Mouse (Mus musculus): ENCODE data around the gene Wdpcp.

Gene Wdpcp

DNA sequence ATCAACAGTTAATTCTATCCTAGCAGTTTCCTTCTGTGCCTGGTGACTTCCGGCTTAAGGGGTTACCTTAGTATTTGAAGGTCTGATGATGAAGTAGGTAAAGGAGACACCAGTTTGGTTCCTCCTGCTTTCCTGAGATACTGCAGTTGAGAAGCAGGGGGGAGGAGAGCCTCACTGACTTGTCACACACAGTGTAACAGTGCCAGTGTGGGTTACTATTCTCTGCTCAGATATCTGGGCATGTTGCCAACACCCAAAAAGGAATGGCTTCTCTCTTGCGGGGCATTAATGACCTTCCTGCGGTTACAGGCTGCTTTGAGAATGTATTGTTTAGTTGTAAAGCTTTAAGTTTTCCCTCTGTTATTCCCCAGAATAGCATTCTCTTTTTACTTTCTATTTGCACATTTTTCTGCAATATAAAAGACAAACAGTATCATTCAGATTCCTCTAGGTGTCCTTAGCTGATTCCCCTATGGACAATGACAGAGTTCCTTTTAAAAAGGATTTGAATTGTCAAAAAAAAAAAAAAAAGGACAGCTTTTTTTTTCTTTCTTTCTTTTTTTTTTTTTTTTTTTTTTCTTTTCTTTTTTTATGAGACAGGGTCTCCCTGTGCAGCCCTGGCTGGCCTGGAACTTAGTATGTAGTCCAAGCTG is 2.5 kb upstream of the Wdpcp start:
- peak; percentile 91 for DNase-seq (ENCODE audit: low read depth)

DNA sequence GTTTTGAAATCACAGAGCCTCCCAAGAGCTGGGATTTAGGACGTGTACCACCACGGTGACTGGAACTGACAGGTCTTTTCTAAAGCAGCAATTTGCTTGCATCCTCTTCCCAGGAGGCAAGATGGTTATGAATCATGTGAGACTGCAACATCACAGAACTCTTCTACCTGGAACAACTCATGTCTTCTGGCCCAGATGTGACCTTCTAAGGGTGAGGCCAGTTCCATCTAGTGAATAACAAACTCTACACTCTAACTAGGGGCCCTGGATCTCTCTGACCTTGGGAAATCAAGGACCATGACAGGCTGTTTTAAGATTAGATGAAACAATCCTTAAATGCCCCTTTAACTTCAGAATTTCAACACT is 1.9 kb upstream of the Wdpcp start:
- peak; percentile 26 for DNase-seq (ENCODE audit: low read depth)

DNA sequence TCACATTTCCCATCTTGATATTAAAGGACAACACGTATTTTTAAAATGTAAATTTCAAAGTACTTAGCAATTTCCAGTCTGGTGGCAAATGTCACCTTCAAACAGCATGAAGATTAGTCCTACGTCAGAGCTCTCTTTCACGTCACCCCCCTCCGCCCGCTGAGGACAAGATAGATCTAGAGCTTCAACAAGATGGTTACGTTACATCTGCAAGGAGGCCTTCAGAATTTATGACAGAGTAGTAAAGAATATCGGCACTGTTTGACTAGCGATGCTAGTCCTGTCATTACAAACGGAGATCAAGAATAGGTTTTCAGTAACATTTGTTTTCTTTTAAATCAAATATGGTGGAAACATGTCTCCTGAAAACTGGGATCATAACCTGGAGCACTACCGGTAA is 1.1 kb upstream of the Wdpcp start:
- DNase-seq (ENCODE audit: low read depth) = peak; percentile 55

DNA sequence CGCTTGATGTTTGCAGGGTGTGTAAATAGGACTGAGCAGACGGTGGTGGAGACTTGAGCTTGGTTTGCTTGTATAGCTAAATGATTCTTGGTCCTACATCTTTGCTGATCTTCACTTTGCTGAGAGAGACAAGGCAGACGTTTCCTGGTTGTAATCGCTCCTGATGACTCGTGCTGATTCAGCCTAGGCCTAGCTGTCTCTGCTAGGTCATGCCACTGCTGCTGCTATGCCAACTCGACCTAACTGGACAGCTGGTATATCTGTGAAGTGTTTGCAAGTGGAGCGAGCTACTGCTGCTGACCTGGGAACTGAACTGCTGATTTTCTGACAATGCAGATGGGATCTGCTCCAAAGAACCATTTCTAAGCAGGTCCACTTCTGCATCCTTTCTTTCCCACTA is 9.4 kb downstream of the Wdpcp start:
- peak; percentile 81 for DNase-seq (ENCODE audit: low read depth)

DNA sequence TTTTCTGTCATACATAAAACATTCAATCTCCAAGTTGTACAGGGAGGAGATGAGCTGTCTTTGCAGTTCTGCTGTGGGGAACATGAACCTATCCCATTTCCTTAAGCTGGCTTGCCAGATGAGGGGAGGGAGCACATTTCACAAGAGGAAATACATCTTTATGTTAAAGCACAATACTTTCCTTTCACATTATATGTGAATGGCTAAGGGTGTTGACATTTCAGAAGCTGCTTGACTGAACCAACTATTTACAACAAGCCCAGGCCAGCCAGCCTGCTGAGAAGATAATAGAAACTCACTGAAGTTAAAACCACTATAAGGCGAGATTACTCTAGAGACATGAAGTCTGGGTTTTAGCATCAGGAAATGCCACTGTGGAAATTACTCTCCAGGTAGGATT is 11.3 kb downstream of the Wdpcp start:
- DNase-seq (ENCODE audit: low read depth) = peak; percentile 54

DNA sequence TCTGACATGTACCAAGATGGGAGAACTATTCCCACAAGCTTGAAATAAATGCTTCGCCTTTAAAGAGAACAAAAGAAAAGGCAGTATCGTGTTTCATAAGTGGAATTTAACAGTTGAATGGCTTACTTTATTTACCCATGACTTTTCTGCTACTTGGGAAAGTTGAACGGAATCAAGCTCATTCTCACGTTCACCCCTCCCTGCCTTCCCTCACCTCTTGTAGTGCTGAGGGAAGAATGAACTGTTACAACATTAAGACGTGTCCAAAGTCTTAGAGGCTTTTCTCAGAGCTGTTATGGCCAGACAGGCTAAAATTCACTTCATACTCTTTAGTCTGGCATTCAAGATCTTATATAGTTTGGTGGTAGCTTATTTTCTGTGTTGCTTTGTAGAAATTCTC is 30.5 kb downstream of the Wdpcp start:
- no peak for DNase-seq (ENCODE audit: low read depth)

DNA sequence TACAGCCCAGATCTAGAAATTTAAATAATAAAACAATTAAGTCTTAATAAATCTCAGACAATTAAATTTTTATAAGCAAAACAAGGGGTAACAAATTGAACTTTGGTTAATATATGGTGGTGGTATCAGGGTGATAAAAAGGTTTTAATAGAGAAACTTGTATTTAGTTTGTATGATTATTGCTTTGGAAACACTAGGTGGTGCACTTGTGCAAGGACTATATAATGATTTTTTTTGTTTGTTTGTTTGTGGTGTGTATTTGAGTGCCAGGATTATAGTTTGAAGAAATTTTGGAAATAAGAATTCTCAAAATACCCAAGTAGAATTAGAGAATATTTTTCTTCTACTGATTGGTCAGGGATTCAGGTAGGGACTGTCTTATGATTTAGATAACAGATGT is 43.9 kb downstream of the Wdpcp start:
- DNase-seq (ENCODE audit: low read depth) = peak; percentile 22

DNA sequence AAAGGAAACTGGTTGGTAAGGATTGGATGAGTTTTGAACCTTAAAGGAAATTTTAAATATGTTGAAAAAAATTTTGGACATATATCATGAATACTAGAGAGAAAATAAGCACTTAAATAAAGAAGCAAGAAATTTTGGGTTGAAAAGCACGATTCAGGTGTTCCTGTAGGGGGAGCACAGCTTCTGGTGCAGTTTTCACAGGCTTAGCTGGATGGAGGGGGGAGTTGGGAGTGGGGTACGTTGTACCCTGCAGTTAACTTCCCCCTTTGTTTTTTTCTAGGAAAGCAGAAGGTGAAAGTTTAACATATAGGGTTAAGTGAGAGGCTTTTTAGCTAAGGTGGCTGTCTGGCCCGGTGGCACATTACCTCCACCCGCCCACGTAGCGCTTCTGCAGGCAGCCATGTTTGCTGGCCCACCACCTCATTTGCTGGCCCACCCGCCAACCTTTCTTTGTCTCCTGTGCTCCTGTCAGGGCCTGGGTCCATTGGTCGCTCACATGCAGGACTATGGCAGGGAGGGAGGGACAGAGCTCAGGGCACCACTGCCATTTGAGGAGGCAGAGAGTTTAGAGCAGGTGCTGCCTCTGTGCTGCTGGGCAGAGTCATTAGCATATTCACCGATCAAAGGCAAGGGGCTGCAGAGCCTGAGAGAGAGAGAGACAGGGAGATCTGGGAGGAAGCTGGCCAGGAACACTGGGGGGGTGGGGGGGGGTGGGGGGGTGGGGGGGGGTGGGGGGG is 62.3 kb downstream of the Wdpcp start:
- DNase-seq (ENCODE audit: low read depth) = no peak

DNA sequence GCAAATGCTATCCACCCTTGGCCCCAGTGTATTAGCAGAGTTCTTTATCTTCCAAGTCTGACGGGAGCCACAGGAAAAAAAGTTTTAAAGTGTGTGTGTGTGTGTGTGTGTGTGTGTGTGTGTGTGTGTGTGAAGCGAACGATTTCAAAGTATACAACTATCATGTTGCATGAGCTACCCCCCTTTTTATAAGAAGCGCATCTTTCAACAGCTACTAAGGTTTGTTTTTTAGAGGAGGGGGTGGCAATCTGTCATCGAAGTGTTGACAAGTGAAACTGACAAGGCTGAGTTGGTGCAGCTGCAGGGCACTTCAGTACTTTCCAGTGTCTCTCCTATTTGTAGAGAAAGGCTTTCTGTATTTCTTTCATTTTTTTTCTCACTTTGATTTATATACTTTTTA is 66.3 kb downstream of the Wdpcp start:
- no peak for DNase-seq (ENCODE audit: low read depth)

DNA sequence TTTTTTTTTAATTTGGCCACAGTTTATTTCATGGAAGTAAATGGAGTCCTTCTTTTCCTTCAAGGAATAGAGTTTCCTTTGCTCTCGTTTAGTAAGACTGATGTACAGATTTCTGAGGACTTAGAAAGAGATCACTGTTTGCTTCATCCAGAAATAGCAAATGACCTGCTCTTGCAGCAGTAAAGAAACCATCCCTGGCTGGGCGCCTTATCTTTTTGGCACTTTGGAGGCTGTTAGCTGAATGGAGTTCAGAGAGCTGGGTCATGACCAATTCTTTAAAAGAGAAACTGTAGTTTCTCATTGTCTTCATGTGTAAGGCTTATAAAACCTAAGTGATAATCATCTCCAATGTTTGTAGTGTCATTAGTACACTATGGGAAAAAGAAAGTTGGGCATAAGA is 67.5 kb downstream of the Wdpcp start:
- DNase-seq (ENCODE audit: low read depth) = no peak

DNA sequence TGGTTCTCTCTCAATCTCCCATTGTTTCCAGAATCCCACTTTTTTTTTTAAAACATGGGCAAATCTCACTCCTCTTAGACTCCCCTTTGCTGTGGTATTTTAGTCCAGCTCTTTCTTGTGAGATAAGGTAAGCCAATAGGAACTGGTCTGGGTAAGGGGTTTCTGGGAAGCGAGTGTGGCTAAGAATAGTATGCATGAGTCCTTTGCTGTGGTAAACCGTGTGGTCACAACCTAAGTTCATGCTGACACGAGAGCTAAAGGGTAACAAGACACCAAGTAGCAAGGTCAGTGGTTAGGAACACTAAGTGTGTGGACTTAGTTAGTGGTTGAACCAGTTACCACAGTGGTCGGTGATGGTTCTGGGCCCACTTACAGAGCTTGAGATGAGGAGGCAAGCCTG is 72.2 kb downstream of the Wdpcp start:
- peak; percentile 75 for DNase-seq (ENCODE audit: low read depth)

DNA sequence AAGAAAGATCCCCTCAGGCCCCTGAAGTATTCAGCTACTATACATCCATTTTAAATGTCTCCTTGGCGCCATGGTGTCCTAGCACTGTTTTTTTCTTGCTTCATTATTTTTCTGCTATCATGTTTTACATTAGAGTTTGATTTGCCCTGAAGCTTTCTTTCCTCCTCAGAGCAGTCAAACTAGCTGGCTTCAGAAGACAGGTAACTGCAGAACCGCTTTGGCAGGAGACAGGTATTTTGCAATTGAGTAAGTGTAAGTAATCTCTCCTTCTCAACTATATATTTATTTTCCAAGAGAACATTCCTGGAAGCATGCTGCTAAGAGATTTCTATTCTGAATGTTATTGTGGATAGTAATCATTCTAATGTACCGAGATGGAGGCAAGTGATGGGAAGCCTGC is 74.1 kb downstream of the Wdpcp start:
- DNase-seq (ENCODE audit: low read depth) = no peak

DNA sequence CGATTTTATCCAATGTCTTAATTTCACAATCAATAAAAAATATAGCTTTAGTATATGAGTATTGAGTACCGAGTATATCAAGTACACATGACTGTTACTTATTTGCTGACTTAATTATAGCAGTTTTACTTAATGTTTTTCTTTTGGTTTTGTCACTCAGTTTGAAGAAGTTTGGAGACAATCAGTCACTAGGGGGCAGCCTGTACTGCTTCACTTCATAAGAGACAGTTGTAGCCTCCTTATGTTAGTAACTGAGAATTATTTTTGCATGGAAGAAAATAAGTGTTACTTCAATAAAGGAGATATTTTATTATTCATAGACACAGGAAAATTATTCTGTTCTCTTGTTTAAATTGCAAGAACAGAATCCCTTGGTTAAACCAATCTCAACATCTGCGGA is 87.0 kb downstream of the Wdpcp start:
- peak; percentile 59 for DNase-seq (ENCODE audit: low read depth)

DNA sequence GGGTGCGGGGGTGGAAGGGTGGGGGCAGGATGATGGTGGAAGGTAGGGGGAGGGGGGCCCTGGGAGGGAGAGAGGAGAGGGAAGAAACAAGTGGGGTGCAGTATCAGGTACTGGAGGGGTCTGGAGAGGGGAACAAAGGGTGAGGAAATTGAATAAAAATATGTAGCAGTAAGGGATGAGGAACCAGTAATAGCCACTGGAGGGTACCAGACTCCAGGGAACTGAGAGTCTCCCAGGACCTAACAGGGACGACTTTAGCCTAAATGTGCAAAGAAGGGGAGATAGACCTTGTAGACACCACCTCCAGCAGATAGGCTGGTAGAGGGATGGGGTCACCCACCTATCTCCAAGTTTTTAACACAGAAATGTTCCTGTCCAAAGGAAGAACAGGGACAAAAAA is 105.0 kb downstream of the Wdpcp start:
- DNase-seq (ENCODE audit: low read depth) = no peak

DNA sequence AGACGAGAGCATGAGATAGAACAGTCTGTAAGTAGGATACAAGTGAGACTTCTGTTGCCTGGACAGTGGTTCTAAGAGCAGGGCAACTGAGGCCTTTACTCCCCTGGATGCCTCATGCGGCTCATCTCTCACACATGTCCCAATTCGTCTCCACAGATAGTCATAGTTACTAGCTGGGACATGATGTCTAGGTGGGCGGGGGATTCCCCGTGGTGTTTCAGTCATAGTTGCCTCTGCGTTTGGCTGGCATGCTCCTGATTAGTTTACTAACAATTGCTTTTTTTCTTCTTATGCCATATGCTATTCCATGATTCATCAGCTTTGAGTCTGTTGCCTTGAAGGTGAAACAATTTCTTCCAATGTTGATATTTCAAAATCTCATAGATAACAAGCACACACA is 116.4 kb downstream of the Wdpcp start:
- DNase-seq (ENCODE audit: low read depth) = no peak

DNA sequence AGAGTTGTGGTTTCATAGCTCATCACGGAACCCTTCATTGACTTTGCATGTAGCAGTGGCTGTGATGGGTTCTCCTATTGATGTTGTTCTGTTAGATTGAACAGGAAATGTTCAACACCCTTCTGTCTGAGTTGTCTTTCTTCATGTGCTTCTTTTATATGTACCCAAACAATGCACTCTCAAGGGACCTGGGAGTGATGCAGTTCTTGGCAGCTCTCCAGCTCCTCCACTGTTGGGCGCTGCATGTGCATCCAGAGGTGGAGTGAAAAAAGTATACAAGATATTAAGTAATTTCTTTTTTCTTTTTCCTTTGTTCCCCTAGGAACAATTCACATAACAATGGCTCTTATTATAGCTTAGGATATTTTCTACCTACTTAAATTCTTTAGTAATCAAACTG is 118.7 kb downstream of the Wdpcp start:
- DNase-seq (ENCODE audit: low read depth) = no peak

DNA sequence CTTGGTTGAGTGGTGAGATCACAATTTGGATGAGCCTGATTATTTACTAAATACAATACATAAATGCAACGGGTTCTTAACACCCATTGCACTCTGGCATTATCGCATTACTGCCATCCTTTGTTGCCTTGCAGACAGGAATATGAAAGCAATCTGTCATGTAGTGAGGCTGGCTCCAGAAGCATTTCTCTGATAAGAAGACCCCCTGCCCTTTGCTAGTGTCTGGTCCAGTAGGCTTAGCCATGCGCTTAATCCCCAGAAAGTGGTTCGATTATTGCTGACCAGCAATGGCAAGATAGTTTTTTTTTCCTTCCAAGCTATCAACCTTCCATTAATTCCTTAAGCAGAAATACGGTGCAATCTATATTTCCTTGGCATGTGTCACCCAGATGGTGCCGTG is 122.1 kb downstream of the Wdpcp start:
- DNase-seq (ENCODE audit: low read depth) = no peak

DNA sequence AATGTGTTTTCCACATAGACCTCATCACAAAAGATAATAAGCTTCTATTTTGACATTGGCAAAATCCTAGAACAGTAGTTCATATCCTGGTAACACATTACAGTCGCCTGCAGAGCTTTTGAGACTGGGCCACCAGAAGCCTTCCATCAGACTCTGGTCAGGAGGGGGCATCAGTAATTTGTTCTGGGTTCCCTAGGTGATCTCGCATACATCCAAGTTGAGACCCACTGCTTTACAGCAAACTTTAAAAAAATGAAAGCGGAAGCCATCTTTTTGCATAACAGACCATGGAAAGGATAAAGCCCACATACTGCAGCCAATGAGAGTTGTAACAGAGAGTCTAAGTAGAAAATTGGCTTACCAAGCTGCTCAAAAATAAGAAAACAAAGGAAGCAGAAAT is 125.6 kb downstream of the Wdpcp start:
- no peak for DNase-seq (ENCODE audit: low read depth)

DNA sequence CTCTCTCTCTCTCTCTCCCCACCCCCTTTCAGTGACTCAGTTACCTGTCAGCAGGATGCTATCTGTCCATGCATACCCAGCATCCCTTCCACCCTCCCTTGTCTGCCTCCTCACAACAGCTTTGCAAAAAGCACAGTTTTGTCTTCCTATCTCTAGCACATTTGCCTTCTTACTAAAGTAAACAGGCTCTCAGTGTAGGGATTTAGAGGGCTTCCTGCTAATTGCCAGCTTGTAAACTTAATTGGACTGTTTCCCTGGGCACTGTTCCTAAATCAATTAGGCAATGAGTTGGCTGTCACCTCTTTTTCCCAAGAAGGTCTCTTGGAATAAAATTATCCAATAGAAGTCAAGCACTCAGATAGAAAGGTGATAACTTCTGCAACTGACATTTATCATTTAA is 141.5 kb downstream of the Wdpcp start:
- no peak for DNase-seq (ENCODE audit: low read depth)

DNA sequence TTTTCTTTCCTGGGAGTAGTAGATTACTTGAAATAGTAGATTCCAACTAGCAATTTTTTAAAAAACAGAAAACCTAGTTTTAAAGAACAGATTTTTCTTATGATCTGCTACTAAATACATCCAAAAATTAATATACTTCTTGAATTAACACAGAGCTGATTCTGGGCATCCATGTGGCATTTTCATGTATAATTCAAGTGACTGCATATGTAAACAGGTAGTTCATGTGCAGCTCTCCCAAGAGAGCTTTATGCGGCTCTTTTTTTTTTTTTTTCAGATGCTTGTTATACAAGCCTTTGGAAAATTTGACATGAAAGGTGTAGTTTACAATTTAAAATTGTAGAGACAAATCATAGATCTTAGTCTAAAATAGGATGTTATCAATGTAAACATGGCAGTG is 142.0 kb downstream of the Wdpcp start:
- DNase-seq (ENCODE audit: low read depth) = no peak

DNA sequence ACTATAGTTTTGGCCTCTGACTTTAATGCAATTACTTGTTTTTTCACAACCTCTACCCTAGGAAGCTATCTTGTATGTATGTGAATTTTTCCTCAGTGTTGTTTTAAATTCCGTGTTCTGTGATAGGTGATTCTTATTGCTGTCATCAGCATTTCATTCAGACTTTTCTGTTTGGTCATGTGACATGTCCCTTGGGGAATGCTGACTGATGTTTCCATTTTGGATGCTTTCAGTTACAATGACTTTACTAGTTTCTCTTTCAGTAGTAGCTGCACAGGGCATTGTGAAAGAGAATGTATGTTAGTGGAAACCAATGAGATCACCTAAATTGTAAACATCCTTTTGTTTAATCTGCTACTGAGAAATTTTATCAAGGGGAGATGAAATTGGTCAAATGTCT is 154.3 kb downstream of the Wdpcp start:
- peak; percentile 12 for DNase-seq (ENCODE audit: low read depth)

DNA sequence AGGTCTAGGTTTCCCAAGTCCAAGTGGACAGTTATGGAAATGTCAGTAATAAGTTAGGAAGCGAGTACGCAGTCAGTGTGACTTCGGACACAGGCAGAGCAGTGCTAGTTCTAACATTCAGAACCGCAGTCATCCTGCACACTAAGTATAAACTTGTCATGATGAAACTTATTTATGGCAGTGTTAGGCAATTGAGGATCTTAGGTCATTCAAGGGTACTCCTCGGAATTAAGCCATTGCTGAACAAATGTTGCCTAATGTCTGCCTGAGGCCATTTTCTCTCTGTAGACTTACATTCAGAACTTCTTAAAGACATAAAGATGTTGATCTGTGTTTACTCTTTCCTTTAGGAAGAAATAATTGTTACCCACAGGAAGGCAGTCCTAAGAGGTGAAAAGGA is 157.0 kb downstream of the Wdpcp start:
- peak; percentile 19 for DNase-seq (ENCODE audit: low read depth)

DNA sequence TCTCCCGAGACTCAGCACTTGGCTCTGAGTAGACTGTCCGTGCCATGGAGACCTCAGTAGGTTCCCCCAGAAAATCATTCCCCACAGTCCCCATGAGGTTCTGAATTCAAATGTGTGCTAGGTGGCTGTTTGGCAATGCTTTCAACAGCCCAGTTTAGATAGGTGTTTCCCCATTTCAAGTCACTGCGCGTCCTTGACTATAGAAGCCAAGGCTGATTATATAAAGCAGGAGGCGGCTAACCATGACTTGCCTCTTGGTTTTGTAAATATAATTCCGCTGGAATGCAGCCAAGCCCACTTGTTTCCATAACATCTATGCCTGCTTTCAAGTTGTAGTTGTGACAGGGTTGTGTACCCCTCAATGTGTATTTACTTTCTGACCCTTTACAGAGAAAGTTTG is 157.9 kb downstream of the Wdpcp start:
- no peak for DNase-seq (ENCODE audit: low read depth)

DNA sequence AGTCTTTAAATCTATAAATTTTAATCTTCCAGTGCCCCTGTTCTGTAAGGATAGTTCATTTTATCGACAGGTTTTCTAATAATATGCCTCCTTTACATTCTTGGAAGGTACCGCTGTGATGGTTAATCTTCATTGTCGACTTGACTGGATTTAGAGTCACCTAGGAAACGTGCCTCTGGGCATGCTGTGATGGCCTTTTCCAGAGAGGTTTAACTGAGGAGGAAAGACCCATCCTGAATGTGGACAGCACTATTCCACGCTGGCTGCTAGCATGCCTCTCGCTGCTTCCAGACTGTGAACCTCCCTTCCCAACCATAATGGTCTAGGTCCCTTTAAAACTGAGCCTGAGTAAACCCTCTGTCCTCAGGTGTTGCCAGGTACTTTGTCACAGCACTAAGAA is 163.2 kb downstream of the Wdpcp start:
- no peak for DNase-seq (ENCODE audit: low read depth)

Data from 416B (cell line).